Mouse (Mus musculus) C2C12 (cell line): ENCODE measurements around the gene Palld.

Source experiments
- CEBPB ChIP-seq: IDR thresholded peaks from one replicate; pipeline ENCODE4 v1.6.1; 2011; ENCODE audit warnings: low read depth, mild to moderate bottlenecking, control low read depth, moderate library complexity
- CTCF ChIP-seq: IDR thresholded peaks from one replicate; pipeline ENCODE4 v1.5.1; 2011; ENCODE audit not compliant: control insufficient read depth, insufficient read depth, insufficient read length
- USF1 ChIP-seq: IDR thresholded peaks from one replicate; pipeline ENCODE4 v1.6.1; 2011; ENCODE audit warnings: low read depth, mild to moderate bottlenecking, control low read depth, moderate library complexity

DNA sequence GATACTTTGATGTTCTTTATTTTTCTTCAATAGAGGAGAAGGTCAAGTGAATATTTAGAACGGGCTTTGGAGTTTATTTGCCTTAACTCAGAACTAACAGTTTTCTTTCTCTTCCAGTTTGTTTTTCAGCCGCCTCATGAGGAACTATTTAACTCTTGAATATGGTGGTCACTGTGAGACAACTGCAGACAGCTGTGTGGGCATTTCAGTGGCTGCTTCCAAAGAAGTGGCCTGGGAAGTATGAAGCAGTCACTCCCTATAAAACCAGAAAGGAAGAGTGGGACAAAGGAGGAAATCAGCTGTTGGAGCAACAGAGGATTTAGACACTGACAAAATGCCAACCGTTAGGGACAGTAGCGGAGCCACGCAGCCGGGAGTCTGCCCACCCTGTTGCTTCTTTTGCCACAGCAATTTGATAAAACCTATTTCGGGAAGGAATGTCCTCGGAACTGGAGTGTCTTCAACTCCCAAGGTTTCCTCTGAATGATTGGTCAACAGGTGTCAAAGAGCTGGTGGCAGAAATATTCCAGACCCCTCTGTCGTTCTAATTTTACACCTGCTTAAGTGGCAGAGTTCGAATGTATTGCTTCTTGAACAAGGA, 19.1 kb upstream of the Palld start:
- TF ChIP-seq CTCF (no peak), USF1 (no peak), CEBPB (no peak)
